Mouse (Mus musculus) midbrain, embryonic 11.5 days (tissue): ENCODE measurements around the gene Zbtb14. TPM values are rescaled to one million over a fixed set of nuclear protein-coding genes. Genes with fewer than 3 reads are reported as not detected.
A peak's percentile ranks its signal among the peaks of the same experiment; 100 is the strongest.

Experiments used
- ATAC-seq: fragments of 200-750 bp; cut with Nextera tagmentation; 2 replicates; pipeline ENCODE4 v1.8.0; 2017; ENCODE audit warnings: moderate TSS enrichment, moderate library complexity; ENCODE audit not compliant: low FRiP score
- DNase-seq: peaks from one replicate; pipeline ENCODE4 v3.0.0; 2015; ENCODE audit warnings: low spot score; ENCODE audit errors: missing footprints
- H3K27ac ChIP-seq: fragments of 300-500 bp; sonication (generic); 2 replicates; pipeline ENCODE4 v1.5.1; 2014; ENCODE audit warnings: low read depth, low read length
- H3K27me3 ChIP-seq: fragments of 300-500 bp; sonication (generic); 2 replicates; pipeline ENCODE4 v1.6.1; 2014; ENCODE audit warnings: mild to moderate bottlenecking, low read length, moderate library complexity, mixed read lengths; ENCODE audit not compliant: control insufficient read depth, insufficient read depth
- H3K36me3 ChIP-seq: fragments of 300-500 bp; sonication (generic); 2 replicates; pipeline ENCODE4 v1.6.1; 2014; ENCODE audit warnings: mild to moderate bottlenecking, low read length, moderate library complexity, mixed read lengths; ENCODE audit not compliant: control insufficient read depth, insufficient read depth
- H3K4me1 ChIP-seq: fragments of 300-500 bp; sonication (generic); 2 replicates; pipeline ENCODE4 v1.6.1; 2014; ENCODE audit warnings: low read length; ENCODE audit not compliant: control insufficient read depth, insufficient read depth
- H3K4me2 ChIP-seq: fragments of 300-500 bp; sonication (generic); 2 replicates; pipeline ENCODE4 v1.6.1; 2014; ENCODE audit warnings: mild to moderate bottlenecking, moderate library complexity
- H3K4me3 ChIP-seq: fragments of 300-500 bp; sonication (generic); 2 replicates; pipeline ENCODE4 v1.5.1; 2014; ENCODE audit warnings: low read depth, low read length
- H3K9ac ChIP-seq: fragments of 300-500 bp; sonication (generic); 2 replicates; pipeline ENCODE4 v1.6.1; 2014; ENCODE audit warnings: low read length
- H3K9me3 ChIP-seq: fragments of 300-500 bp; sonication (generic); 2 replicates; pipeline ENCODE4 v1.6.1; 2016; ENCODE audit warnings: low read length; ENCODE audit not compliant: control insufficient read depth
- whole genome bisulfite sequencing: fragments of 180-500 bp; shearing (Covaris S2); extraction: QIAGEN DNeasy Blood & Tissue Kit; methylation state at CpG from one replicate; pipeline ENCODE4 v1.1.7; 2014; 5-methylcytosine and 5-hydroxymethylcytosine counted together
- polyA plus RNA-seq: library from polyadenylated mRNA; unstranded; fragments of >200 nt; fragmentation: Nextera tagmentation; extraction: Ambion mirVana; gene quantifications from 2 replicates; pipeline ENCODE4 v1.2.1, GENCODE M21; 2014

Zbtb14 gene
- polyA plus RNA-seq, 1 experiment from 2014 or later: 38.3 TPM

- peaks cover 31% of the 10 kb centered on the region for H3K27me3 ChIP-seq
- peak; percentile 94 for ATAC-seq
- no peaks in the 10 kb centered on the region for H3K9me3 ChIP-seq
- WGBS: 1% methylated on average over 43 of the region's 44 CpGs
- H3K27ac ChIP-seq: no peak within 1 kb of the TSS
- H3K4me1 ChIP-seq: peaks cover 6% of the 10 kb centered on the region
- peak within 1 kb of the TSS; percentile 28; the same call in 1 of the 2 replicates for H3K9ac ChIP-seq
- no peaks in the 10 kb centered on the region for H3K36me3 ChIP-seq
- peak within 1 kb of the TSS; percentile 40 for H3K4me3 ChIP-seq
- peak within 1 kb of the TSS; percentile 72 for H3K4me2 ChIP-seq
- DNase-seq: peak; percentile 98
Observed at GRCm38 (mm10) chr17:69438990-69439491, 56.2 kb downstream of the Zbtb14 start, which contains the start of gene Akain1. Gene Akain1, plus strand, starts transcription at chr17:69439326.

GRCm38 (mm10) chr17:69439571-69440480 is 57.0 kb downstream of the Zbtb14 start:
- Histone ChIP-seq H3K9ac (peak overlapping the region; percentile 28; the same call in 1 of the 2 replicates), H3K27me3 (peaks cover 31% of the 10 kb centered on the region), H3K4me1 (peaks cover 6% of the 10 kb centered on the region), H3K27ac (no peak overlapping the region), H3K9me3 (no peaks in the 10 kb centered on the region), H3K36me3 (no peaks in the 10 kb centered on the region), H3K4me3 (peak overlapping the region; percentile 40), H3K4me2 (peak overlapping the region; percentile 72)
- ATAC-seq: peak; percentile 71
- WGBS: 2% methylated on average over 47 of the region's 52 CpGs
- DNase-seq: peak; percentile 94

Other genes with a start within 250 kb of the Zbtb14 start
- 0.11 TPM in 1 of 2 replicates, not detected in the other for gene Akain1, start 56.3 kb downstream of the Zbtb14 start, polyA plus RNA-seq